Mouse (Mus musculus) ovary, adult 2 months (tissue): ENCODE measurements around the gene Unc93a2. TPM values are rescaled to one million over a fixed set of nuclear protein-coding genes. Genes with fewer than 3 reads are reported as not detected.

Source experiments
- polyA plus RNA-seq: library from polyadenylated mRNA; depleted of rRNA; stranded (reverse); fragments of >200 nt; gene quantifications from 2 replicates; pipeline ENCODE4 v1.2.3, GENCODE M21; 2012; rRNA removed

Unc93a2 gene
- 3.0 and 4.7 TPM in 2 replicates for polyA plus RNA-seq

DNA sequence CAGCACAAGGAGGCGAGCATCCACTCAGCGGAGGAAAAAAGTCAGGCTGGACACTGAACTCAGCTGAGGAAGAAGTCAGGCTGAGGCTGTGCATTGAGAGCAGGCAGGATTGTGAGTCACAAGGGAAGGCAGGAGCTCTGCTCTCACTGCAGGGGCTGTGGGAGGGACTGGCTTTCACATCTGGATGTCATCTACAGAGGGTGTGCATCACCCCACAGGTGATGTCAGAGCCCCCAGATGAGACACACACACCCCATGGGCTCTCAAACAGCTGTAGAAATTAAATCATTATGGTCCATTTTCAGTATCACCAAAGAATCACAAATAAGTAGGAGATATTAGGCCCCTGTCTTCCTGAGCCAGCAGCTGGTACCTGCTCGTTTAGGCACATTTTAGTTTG lies at the start of gene Unc93a2:
TSS of gene Unc93a2 (minus strand) at position 101 of the 400 bp plus-strand sequence.

DNA sequence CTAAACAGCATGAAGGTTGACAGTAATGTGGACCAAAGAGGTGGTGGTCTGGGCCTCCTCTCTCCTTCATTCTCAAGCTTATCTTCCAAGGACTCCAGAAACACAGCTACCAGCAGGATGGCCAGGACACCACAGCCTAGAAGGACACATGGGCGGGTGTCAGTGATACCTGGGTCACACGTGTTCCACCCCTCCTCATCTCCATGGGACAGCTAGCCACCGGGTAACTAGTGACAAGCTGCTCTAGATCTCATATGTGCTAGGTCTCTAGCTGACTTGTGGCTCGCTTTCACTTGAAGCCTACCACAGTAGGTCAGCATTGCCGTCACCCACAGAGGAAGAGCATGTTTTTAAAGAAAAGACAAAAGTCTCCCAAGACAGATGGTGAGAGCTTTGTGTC lies 13.4 kb downstream of the Unc93a2 start, which contains the start of gene Gm49630:
TSS of gene Gm49630 (minus strand) at position 101 of the 400 bp plus-strand sequence.

DNA sequence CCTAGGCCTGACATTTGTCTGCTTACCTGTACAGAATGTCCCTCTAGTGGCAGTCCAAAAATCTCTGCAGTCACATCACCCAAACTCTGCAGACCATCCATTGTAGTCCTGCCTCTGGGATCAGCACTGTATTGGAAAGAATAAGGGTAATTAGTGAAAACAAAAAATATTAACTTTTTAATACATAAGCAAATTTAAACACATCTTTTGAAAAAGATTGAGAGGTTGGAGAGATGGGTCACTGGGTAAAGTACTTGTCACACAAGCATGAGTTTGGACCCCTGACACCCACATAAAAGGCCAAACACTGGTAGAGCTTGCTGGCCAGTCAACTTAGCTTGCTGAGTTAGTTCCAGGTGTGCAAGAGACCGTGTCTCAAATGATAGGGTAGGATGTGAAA lies 32.7 kb downstream of the Unc93a2 start, which contains the start of gene Ttll2:
TSS of gene Ttll2 (minus strand) at position 101 of the 400 bp plus-strand sequence.

DNA sequence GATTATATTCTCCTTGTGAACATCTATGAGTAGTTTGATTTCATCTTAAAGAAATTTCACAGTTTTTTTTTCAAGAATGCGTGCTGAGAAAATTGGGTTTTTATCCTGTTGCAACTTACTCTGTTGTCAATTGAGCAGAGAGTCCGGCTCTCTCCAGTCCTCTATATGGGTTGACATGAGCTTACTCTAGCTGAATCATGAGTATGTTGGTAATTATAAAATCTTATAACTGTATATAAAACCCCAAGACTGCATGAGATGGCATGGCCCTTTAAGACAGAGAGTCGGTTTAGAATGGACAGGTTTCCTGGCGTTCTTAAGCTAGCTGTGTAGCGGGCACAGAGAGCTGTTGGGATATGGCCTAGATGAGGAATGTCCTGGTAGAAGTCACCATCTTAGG lies 60.9 kb downstream of the Unc93a2 start, which contains the start of gene Tcp10a:
TSS of gene Tcp10a (plus strand) at position 301 of the 400 bp plus-strand sequence.

Other genes starting within 250 kb of the Unc93a2 start
- 37.6 and 53.2 TPM in 2 replicates for gene Rps6ka2, start 215.3 kb downstream of the Unc93a2 start, polyA plus RNA-seq
- not detected in 2 replicates for gene Tcp10a, start 60.8 kb downstream of the Unc93a2 start, polyA plus RNA-seq
- 0.18 and 0.75 TPM in 2 replicates for gene Ttll2, start 32.8 kb downstream of the Unc93a2 start, polyA plus RNA-seq
- gene Gm49630, start 13.5 kb downstream of the Unc93a2 start, polyA plus RNA-seq, result 0.21 and 1.4 TPM in 2 replicates